Mouse (Mus musculus) CH12.LX (cell line): Measurements from ENCODE around the gene Zbtb11. TPM values are rescaled to one million over a fixed set of nuclear protein-coding genes. Genes with fewer than 3 reads are reported as not detected.
A peak's percentile ranks its signal among the peaks of the same experiment; 100 is the strongest.
"Not testable (repeated sequence)": the region's sequence is repeated elsewhere in the genome, so short reads cannot be mapped to it uniquely, and the experiment has no call there.

Experiments used
- DNase-seq: peaks from one replicate; pipeline ENCODE4 v3.0.0-alpha.2; 2013; ENCODE audit errors: extremely low read depth
- H3K27ac ChIP-seq: 2 replicates; pipeline ENCODE4 v1.5.1; 2012; ENCODE audit warnings: low read depth, mild to moderate bottlenecking, control low read depth, moderate library complexity; ENCODE audit not compliant: insufficient read depth
- H3K27me3 ChIP-seq: replicated peaks from 2 replicates; pipeline ENCODE3; 2012; ENCODE audit warnings: inconsistent platforms
- H3K36me3 ChIP-seq, 2 experiments: replicated peaks in 1 of 2; 2 replicates each; pipeline versions ENCODE3 to v1.6.1; 2012; ENCODE audit warnings: inconsistent platforms in 1 of 2, low read length in 1 of 2, mild to moderate bottlenecking in 1 of 2, mixed read lengths in 1 of 2, moderate library complexity in 1 of 2; ENCODE audit not compliant: control insufficient read depth in 1 of 2, insufficient read depth in 1 of 2
- H3K4me1 ChIP-seq, 2 experiments: 2 replicates each; pipeline ENCODE4 v1.6.1; 2012; ENCODE audit warnings: inconsistent platforms in 1 of 2, moderate library complexity in 1 of 2; ENCODE audit not compliant: insufficient read depth in 2 of 2, control insufficient read depth in 1 of 2
- H3K4me2 ChIP-seq: 2 replicates; pipeline ENCODE4 v1.6.1; 2012; ENCODE audit warnings: low read depth, mild to moderate bottlenecking, control low read depth; ENCODE audit not compliant: poor library complexity, insufficient read depth, severe bottlenecking
- H3K4me3 ChIP-seq, 3 experiments: fragments of 150-350 bp in 1 of 3; sonication (generic) in 1 of 3; replicated peaks in 1 of 3; 2 replicates each; pipeline versions ENCODE3 to v1.5.1; 2011 to 2012; ENCODE audit warnings: low read depth in 2 of 3, low read length in 2 of 3, mild to moderate bottlenecking in 2 of 3, moderate library complexity in 2 of 3, control low read depth in 1 of 3, improper control_type of control experiment in 1 of 3, inconsistent platforms in 1 of 3, mixed read lengths in 1 of 3; ENCODE audit not compliant: poor library complexity in 1 of 3
- H3K79me2 ChIP-seq: replicated peaks from 2 replicates; pipeline ENCODE4 v1.6.1; 2012; ENCODE audit warnings: mild to moderate bottlenecking, moderate library complexity; ENCODE audit not compliant: control insufficient read depth, poor library complexity, insufficient read depth, severe bottlenecking; ENCODE audit errors: extremely low read depth
- H3K9ac ChIP-seq: 2 replicates; pipeline ENCODE4 v1.6.1; 2012; ENCODE audit warnings: low read depth, mild to moderate bottlenecking, control low read depth, moderate library complexity; ENCODE audit not compliant: insufficient read depth
- H3K9me3 ChIP-seq: replicated peaks from 2 replicates; pipeline ENCODE3; 2012; ENCODE audit warnings: low read length, inconsistent platforms, mixed read lengths
- BHLHE40 ChIP-seq: IDR thresholded peaks from 2 replicates; pipeline ENCODE4 v1.6.1; 2011; ENCODE audit warnings: mild to moderate bottlenecking, low read depth, low read length, improper control_type of control experiment
- CHD2 ChIP-seq: IDR thresholded peaks from 2 replicates; pipeline ENCODE4 v1.6.1; 2011; ENCODE audit warnings: low read length, improper control_type of control experiment
- CTCF ChIP-seq, 2 experiments: IDR thresholded peaks in 1 of 2; conservative IDR thresholded peaks in 1 of 2; 2 replicates each; pipeline ENCODE4 v1.5.1; 2011 to 2012; ENCODE audit warnings: low read depth in 2 of 2, low read length in 2 of 2, improper control_type of control experiment in 1 of 2, inconsistent platforms in 1 of 2, mild to moderate bottlenecking in 1 of 2, moderate library complexity in 1 of 2
- E2F4 ChIP-seq: IDR thresholded peaks from 2 replicates; pipeline ENCODE4 v1.6.1; 2011; ENCODE audit warnings: low read depth, low read length, improper control_type of control experiment; ENCODE audit not compliant: insufficient replicate concordance
- ETS1 ChIP-seq: conservative IDR thresholded peaks from 2 replicates; pipeline ENCODE4 v1.6.1; 2012; ENCODE audit warnings: low read depth, mild to moderate bottlenecking, inconsistent platforms, low read length, improper control_type of control experiment, moderate library complexity
- IRF4 ChIP-seq: IDR thresholded peaks from 2 replicates; pipeline ENCODE4 v1.6.1; 2014; ENCODE audit warnings: low read depth, mild to moderate bottlenecking, inconsistent platforms, low read length, improper control_type of control experiment
- JUN ChIP-seq: IDR thresholded peaks from 2 replicates; pipeline ENCODE4 v1.6.1; 2011; ENCODE audit warnings: low read depth, mild to moderate bottlenecking, low read length, improper control_type of control experiment, moderate library complexity; ENCODE audit not compliant: insufficient read depth
- JUND ChIP-seq: conservative IDR thresholded peaks from 2 replicates; pipeline ENCODE4 v1.6.1; 2011; ENCODE audit warnings: low read depth, low read length, improper control_type of control experiment
- KAT2A ChIP-seq: IDR thresholded peaks from 2 replicates; pipeline ENCODE4 v1.6.1; 2012; ENCODE audit warnings: low read length, improper control_type of control experiment, inconsistent platforms; ENCODE audit not compliant: insufficient replicate concordance
- MAFK ChIP-seq: IDR thresholded peaks from 2 replicates; pipeline ENCODE4 v1.6.1; 2011; ENCODE audit warnings: low read length, improper control_type of control experiment; ENCODE audit not compliant: insufficient replicate concordance
- MAX ChIP-seq: IDR thresholded peaks from 2 replicates; pipeline ENCODE4 v1.6.1; 2011; ENCODE audit warnings: low read length, improper control_type of control experiment
- MAZ ChIP-seq: IDR thresholded peaks from 2 replicates; pipeline ENCODE4 v1.6.1; 2012; ENCODE audit warnings: low read depth, mild to moderate bottlenecking, inconsistent platforms, low read length, improper control_type of control experiment, moderate library complexity
- MEF2A ChIP-seq: IDR thresholded peaks from 2 replicates; pipeline ENCODE4 v1.6.1; 2014; ENCODE audit warnings: low read depth, mild to moderate bottlenecking, inconsistent platforms, low read length, improper control_type of control experiment, borderline replicate concordance
- MYC ChIP-seq: IDR thresholded peaks from 2 replicates; pipeline ENCODE4 v1.6.1; 2011; ENCODE audit warnings: low read depth, mild to moderate bottlenecking, improper control_type of control experiment, low read length
- NELFE ChIP-seq: IDR thresholded peaks from 2 replicates; pipeline ENCODE4 v1.6.1; 2011; ENCODE audit warnings: low read depth, low read length, improper control_type of control experiment
- NRF1 ChIP-seq: IDR thresholded peaks from 2 replicates; pipeline ENCODE4 v1.6.1; 2014; ENCODE audit warnings: low read depth, mild to moderate bottlenecking, inconsistent platforms, low read length, improper control_type of control experiment, moderate library complexity
- POLR2AphosphoS2 ChIP-seq: IDR thresholded peaks from 2 replicates; pipeline ENCODE4 v1.6.1; 2011; ENCODE audit warnings: low read depth, low read length, improper control_type of control experiment
- TBP ChIP-seq: conservative IDR thresholded peaks from 2 replicates; pipeline ENCODE4 v1.6.1; 2011; ENCODE audit warnings: low read depth, low read length, improper control_type of control experiment
- TCF12 ChIP-seq: IDR thresholded peaks from 2 replicates; pipeline ENCODE4 v1.6.1; 2014; ENCODE audit warnings: low read depth, mild to moderate bottlenecking, inconsistent platforms, low read length, improper control_type of control experiment
- USF1 ChIP-seq: IDR thresholded peaks from 2 replicates; pipeline ENCODE4 v1.6.1; 2014; ENCODE audit warnings: low read depth, mild to moderate bottlenecking, inconsistent platforms, low read length, improper control_type of control experiment
- USF2 ChIP-seq: conservative IDR thresholded peaks from 2 replicates; pipeline ENCODE4 v1.6.1; 2011; ENCODE audit warnings: low read depth, low read length, improper control_type of control experiment
- ZC3H11A ChIP-seq: IDR thresholded peaks from 2 replicates; pipeline ENCODE4 v1.6.1; 2012; ENCODE audit warnings: low read depth, mild to moderate bottlenecking, inconsistent platforms, low read length, improper control_type of control experiment
- ZKSCAN1 ChIP-seq: IDR thresholded peaks from 2 replicates; pipeline ENCODE4 v1.6.1; 2012; ENCODE audit warnings: low read depth, inconsistent platforms, low read length, improper control_type of control experiment, borderline replicate concordance
- ZMIZ1 ChIP-seq: IDR thresholded peaks from 2 replicates; pipeline ENCODE4 v1.6.1; 2012; ENCODE audit warnings: low read depth, mild to moderate bottlenecking, inconsistent platforms, low read length, improper control_type of control experiment
- ZNF384 ChIP-seq: IDR thresholded peaks from 2 replicates; pipeline ENCODE4 v1.6.1; 2012; ENCODE audit warnings: low read depth, low read length, improper control_type of control experiment, inconsistent platforms
- dilution Hi-C: fragments of 300-500 bp; cut with MboI; formaldehyde crosslinking; loops from 2 replicates; pipeline ENCODE4 v1.14.3; 2020; ENCODE audit warnings: low sequenced_read_pairs; ENCODE audit not compliant: extremely low pct_unique_long_range_greater_than_20kb, extremely low pct_ligation_motif_present
- in situ Hi-C: fragments of 300-500 bp; cut with MboI; formaldehyde crosslinking; loops from 3 replicates; pipeline ENCODE4 v1.14.3; 2019; ENCODE audit warnings: low sequenced_read_pairs, low pct_ligation_motif_present, low pct_unique_long_range_greater_than_20kb, mixed read lengths
- polyA plus RNA-seq: library from polyadenylated mRNA; unstranded; fragments of >175 nt; gene quantifications from 2 replicates; pipeline ENCODE4 v1.2.1, GENCODE M21; 2012; ENCODE audit warnings: low read depth; ENCODE audit not compliant: insufficient read length
- total RNA-seq, 2 experiments: library from RNA; depleted of rRNA; stranded (reverse); fragments of 300-350 nt in 1 of 2; fragments of >200 nt in 1 of 2; gene quantifications; 2 replicates each; pipeline ENCODE4 v1.2.3; 2012 to 2014

Gene Zbtb11
- total and polyA plus RNA-seq, 3 experiments, result 19.8 to 33.0 (median 21.4) TPM

DNA sequence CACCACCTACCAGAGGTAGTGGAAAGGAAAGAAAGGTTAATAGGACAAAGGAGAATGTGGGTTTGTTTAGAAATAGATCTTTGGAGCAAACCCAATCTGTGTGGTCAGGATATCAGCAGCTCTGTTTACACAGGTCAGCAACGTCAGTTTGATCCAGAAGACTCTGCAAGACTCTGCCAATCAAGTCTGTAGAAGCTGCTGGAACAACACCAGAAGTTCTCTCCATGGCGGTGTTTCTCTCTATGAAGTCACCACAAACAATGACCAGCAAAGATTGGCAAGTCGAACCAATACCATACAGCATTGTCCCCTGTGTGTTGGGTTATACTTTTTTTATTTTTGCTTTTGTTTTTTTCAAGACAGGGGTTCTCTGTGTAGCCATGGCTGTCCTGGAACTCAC is 26.4 kb upstream of the Zbtb11 start:
- no peak for DNase-seq
- H3K79me2 ChIP-seq, result no peaks in the 10 kb centered on the region
- H3K4me2 ChIP-seq, result no peak overlapping the region
- dilution Hi-C loops (no loop called here), in situ Hi-C loops (loop anchor here (5.0 to 25.0 kb wide), 2 partner anchors 50 to 765 kb away; partner anchors contain the start of genes Nxpe3 and Tfg)
- no peak for TF ChIP-seq CTCF (conservative IDR thresholded peaks at IDR 0.05 in 1 of 2, IDR thresholded peaks at IDR 0.05 in 1 of 2; ENCODE audit: low read depth in 2 of 2, low read length in 2 of 2)
- no peak for TF ChIP-seq MEF2A
- no peak for TF ChIP-seq TCF12
- TF ChIP-seq ETS1, result no peak
- TF ChIP-seq MAX, result no peak
- TF ChIP-seq IRF4, result no peak
- no peak for TF ChIP-seq USF1
- TF ChIP-seq NELFE, result no peak
- TF ChIP-seq ZMIZ1, result no peak
- TF ChIP-seq JUND, result no peak
- no peak for TF ChIP-seq ZKSCAN1
- no peak for TF ChIP-seq E2F4
- TF ChIP-seq CHD2, result no peak
- TF ChIP-seq KAT2A, result no peak
- no peak overlapping the region for H3K9ac ChIP-seq
- no peak overlapping the region for H3K4me3 ChIP-seq
- H3K27me3 ChIP-seq, result no peaks in the 10 kb centered on the region
- no peaks in the 10 kb centered on the region for H3K36me3 ChIP-seq
- H3K4me1 ChIP-seq, result peaks cover 5 to 17% of the 10 kb centered on the region in 2 experiments
- no peaks in the 10 kb centered on the region for H3K9me3 ChIP-seq
- no peak overlapping the region for H3K27ac ChIP-seq

DNA sequence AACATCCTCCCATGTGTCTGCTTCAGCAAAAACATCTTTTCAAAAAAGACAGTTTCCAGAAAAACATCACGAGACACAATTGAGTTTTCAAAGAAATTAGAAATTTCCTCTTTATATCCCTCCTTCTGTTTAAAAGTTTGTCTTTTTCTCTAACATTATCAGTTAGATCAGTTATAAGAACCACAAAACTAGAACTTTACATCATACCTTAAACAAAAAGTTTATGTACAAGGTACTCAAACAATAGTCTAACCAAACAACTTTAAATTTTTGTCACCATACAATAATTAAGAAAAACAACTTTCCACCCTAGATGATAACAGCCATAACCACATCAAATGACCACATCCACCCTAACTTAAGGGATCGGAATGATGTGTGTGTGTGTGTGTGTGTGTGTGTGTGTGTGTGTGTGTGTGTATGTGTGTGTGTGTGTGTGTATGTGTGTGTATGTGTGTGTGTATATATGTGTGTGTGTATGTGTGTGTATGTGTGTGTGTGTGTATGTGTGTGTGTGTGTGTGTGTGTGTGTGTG is 25.7 kb upstream of the Zbtb11 start:
- DNase-seq, H3K9me3 ChIP-seq, H3K36me3 ChIP-seq, dilution Hi-C loops, H3K4me2 ChIP-seq, H3K79me2 ChIP-seq, H3K27me3 ChIP-seq, H3K9ac ChIP-seq, H3K4me3 ChIP-seq: not testable (repeated sequence)
- H3K27ac ChIP-seq, result peak overlapping the region; percentile 56; the same call in 1 of the 2 replicates
- peaks cover 5 to 17% of the 10 kb centered on the region in 2 experiments for H3K4me1 ChIP-seq
- in situ Hi-C loops, result loop anchor here (5.0 to 25.0 kb wide), 2 partner anchors 51 to 764 kb away; partner anchors contain the start of genes Nxpe3 and Tfg

DNA sequence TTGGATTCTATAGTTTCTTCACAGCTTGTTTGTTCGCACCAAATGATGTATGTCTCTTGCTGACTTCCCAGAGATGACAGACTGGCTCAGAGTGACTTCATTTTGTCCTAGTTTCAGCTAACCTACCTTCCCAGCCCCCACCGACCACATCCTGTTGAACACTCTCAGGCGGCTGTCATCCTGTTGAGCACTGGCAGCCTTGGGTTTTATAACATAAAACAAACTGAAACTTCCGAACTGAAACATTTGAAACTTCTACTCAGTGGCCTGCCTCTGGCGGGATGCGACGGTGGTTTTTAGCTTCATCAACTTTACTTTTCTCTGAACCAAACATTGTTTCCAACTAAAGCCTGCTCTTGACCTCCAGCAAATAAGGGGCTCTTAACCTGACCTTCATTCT is 24.7 kb upstream of the Zbtb11 start:
- in situ Hi-C loops (loop anchor here (5.0 to 25.0 kb wide), 2 partner anchors 52 to 763 kb away; partner anchors contain the start of genes Nxpe3 and Tfg), dilution Hi-C loops (no loop called here)
- Histone ChIP-seq H3K9me3 (no peaks in the 10 kb centered on the region), H3K79me2 (no peaks in the 10 kb centered on the region), H3K27me3 (no peaks in the 10 kb centered on the region), H3K4me2 (peak overlapping the region; percentile 67; the same call in 1 of the 2 replicates), H3K27ac (peak overlapping the region; percentile 88), H3K36me3 (no peaks in the 10 kb centered on the region), H3K4me3 (no peak overlapping the region), H3K9ac (peak overlapping the region; percentile 77), H3K4me1 (peaks cover 5 to 17% of the 10 kb centered on the region in 2 experiments)
- DNase-seq, result peak; percentile 98
- peak; percentile 86 for TF ChIP-seq MAZ
- peak; percentile 20; the same call in 1 of the 2 replicates for TF ChIP-seq ZKSCAN1
- TF ChIP-seq MYC, result 0 out of 2 replicates have a peak, but pooled peaks have one; percentile 76
- peak; percentile 89 for TF ChIP-seq TBP
- no peak for TF ChIP-seq CTCF (conservative IDR thresholded peaks at IDR 0.05 in 1 of 2, IDR thresholded peaks at IDR 0.05 in 1 of 2; ENCODE audit: low read depth in 2 of 2, low read length in 2 of 2)
- TF ChIP-seq ZC3H11A, result no peak
- TF ChIP-seq POLR2AphosphoS2, result peak; percentile 39; the same call in 1 of the 2 replicates
- peak; percentile 65 for TF ChIP-seq MAFK
- peak; percentile 95 for TF ChIP-seq MEF2A
- TF ChIP-seq ZNF384, result no peak
- no peak for TF ChIP-seq USF2
- TF ChIP-seq NRF1, result no peak
- TF ChIP-seq JUN, result peak; percentile 82
- TF ChIP-seq BHLHE40, result peak; percentile 89
- TF ChIP-seq KAT2A, result 0 out of 2 replicates have a peak, but pooled peaks have one; percentile 45
